Comparison of ENCODE assay signal across 19 mouse cellular contexts in the genomic region with DNA sequence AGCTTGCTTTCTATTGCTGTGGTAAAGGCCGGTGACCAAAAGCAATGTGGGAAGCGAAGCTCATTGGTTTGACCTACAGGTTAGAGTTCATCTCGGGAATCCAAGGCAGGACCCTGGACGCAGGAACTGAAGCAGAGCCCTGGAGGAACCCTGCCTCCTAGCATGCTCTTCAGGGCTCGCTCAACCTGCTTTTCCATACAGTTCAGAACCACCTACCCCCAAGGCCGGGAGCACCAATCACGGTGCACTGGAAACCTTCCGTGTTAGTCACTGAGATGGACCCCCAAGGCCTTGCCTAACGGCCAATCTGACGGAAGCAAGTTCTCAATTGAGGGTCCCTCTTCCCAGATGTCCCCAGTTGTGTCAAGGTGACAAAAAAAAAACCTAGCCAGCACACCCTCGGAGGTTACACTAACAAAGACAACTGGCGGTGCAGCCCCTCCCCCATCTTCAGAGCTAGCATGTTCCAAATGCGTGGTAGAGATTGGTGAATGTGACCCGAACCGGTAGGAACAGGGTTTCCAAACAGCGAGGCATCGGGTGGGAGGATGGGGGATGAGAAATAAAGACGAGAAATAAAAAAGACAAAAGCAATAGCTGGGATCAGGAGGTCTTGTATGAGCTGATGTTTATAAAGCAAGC.
"Had no signal": no experiment of that assay in that cellular context is flagged by ENCODE, and none has a peak within 500 bp of the region (broad histone marks: within the 10 kb centered on the region; RNA-seq: fewer than 3 reads in every experiment).

No protein-coding gene starts in this region.

- H3K9me3 ChIP-seq: limb, embryonic 12.5 days; liver, embryonic 13.5 days; lung, embryonic 15.5 days; megakaryocyte, embryonic 14.5 days; midbrain, embryonic 12.5 days; neural tube, embryonic 13.5 days; stomach, embryonic 15.5 days had no signal

- ATAC-seq: liver, postnatal 0 days; midbrain, embryonic 16.5 days had no signal

- H3K27me3 ChIP-seq: limb, embryonic 12.5 days; lung, embryonic 15.5 days; megakaryocyte, embryonic 14.5 days; midbrain, embryonic 12.5 days; neural tube, embryonic 13.5 days; stomach, embryonic 15.5 days had no signal

- DNase-seq: kidney, postnatal 4 days; liver; liver, embryonic 13.5 days; liver, postnatal 0 days; lung, postnatal 14 days; retina, postnatal 1 day; right cerebral cortex, postnatal 14 days; thymus, adult 18-20 months; thymus, postnatal 14 days had no signal

- H3K36me3 ChIP-seq: limb, embryonic 12.5 days; liver, embryonic 13.5 days; lung, embryonic 15.5 days; midbrain, embryonic 12.5 days; neural tube, embryonic 13.5 days; stomach, embryonic 15.5 days had no signal

- H3K4me3 ChIP-seq: layer of hippocampus, adult 2 months; limb, embryonic 12.5 days; liver, embryonic 13.5 days; lung, embryonic 15.5 days; megakaryocyte, embryonic 14.5 days; midbrain, embryonic 12.5 days; stomach, embryonic 15.5 days had no signal

- H3K4me2 ChIP-seq: limb, embryonic 12.5 days; lung, embryonic 15.5 days; neural tube, embryonic 13.5 days; stomach, embryonic 15.5 days had no signal

- H3K9ac ChIP-seq: limb, embryonic 12.5 days; liver, embryonic 13.5 days; liver, postnatal 0 days; lung, embryonic 15.5 days; midbrain, embryonic 12.5 days; neural tube, embryonic 13.5 days; stomach, embryonic 15.5 days had no signal

- H3K27ac ChIP-seq: kidney, postnatal 0 days; layer of hippocampus, adult 2 months; limb, embryonic 12.5 days; liver, embryonic 13.5 days; lung, embryonic 15.5 days; macrophage; midbrain, embryonic 12.5 days; neural tube, embryonic 13.5 days; stomach, embryonic 15.5 days had no signal
